Mouse (Mus musculus): ENCODE results near the gene Prkcg.

GRCm38 (mm10) chr7:3367569-3367968 is 78.6 kb downstream of the Prkcg start:
- TF ChIP-seq CTCF (IDR thresholded peaks at IDR 0.05; ENCODE audit: extremely low read depth, insufficient read depth, low read length) = no peak
- no peak for TF ChIP-seq POLR2A (IDR thresholded peaks at IDR 0.05; ENCODE audit: extremely low read depth, insufficient read depth, low read length)

Data from cortical plate, adult 2 months (tissue).